Mouse (Mus musculus): ENCODE measurements around the gene Tmem43.

GRCm38 (mm10) chr6:91503302-91503701, 29.8 kb downstream of the Tmem43 start:
- no peak for TF ChIP-seq TCF12 (IDR thresholded peaks at IDR 0.05; ENCODE audit: low read depth, low read length)
- TF ChIP-seq ZC3H11A (IDR thresholded peaks at IDR 0.05; ENCODE audit: low read depth, low read length): no peak
- TF ChIP-seq ZMIZ1 (IDR thresholded peaks at IDR 0.05; ENCODE audit: low read depth, low read length): no peak
- no peak for TF ChIP-seq MAZ (IDR thresholded peaks at IDR 0.05; ENCODE audit: low read depth, low read length)
- no peak for TF ChIP-seq MAX (IDR thresholded peaks at IDR 0.05; ENCODE audit: low read length)
- TF ChIP-seq EP300 (IDR thresholded peaks at IDR 0.05; ENCODE audit: low read depth in 1 of 2, low read length in 2 of 2): peak; percentile 50 to 60; a peak in 2 of 4 replicates
- no peak for TF ChIP-seq BHLHE40 (IDR thresholded peaks at IDR 0.05; ENCODE audit: borderline replicate concordance, low read depth, low read length)
- TF ChIP-seq NRF1 (IDR thresholded peaks at IDR 0.05; ENCODE audit: insufficient read depth, low read depth, low read length, poor library complexity, severe bottlenecking): no peak
- no peak for TF ChIP-seq CTCF (IDR thresholded peaks at IDR 0.05 in 2 of 3, conservative IDR thresholded peaks at IDR 0.05 in 1 of 3; ENCODE audit: control insufficient read depth in 1 of 3, insufficient read depth in 1 of 3, low read depth in 2 of 3, low read length in 3 of 3, poor library complexity in 1 of 3, severe bottlenecking in 1 of 3)
